Mouse (Mus musculus) neutrophil, adult 5-6 weeks (primary cell): ENCODE data around the gene Fgl2. TPM values are rescaled to one million over a fixed set of nuclear protein-coding genes. Genes with fewer than 3 reads are reported as not detected.

Experiments used
- ATAC-seq: fragments of 151-379, 151-347 bp; 2 replicates; pipeline ENCODE4 v1.8.0; 2017; ENCODE audit warnings: mild to moderate bottlenecking, moderate TSS enrichment; ENCODE audit not compliant: insufficient number of reproducible peaks, poor library complexity, low FRiP score, severe bottlenecking; ENCODE audit errors: extremely low read depth
- total RNA-seq: library from RNA; stranded (forward); fragments of 200-1000 nt; gene quantifications from 2 replicates; pipeline ENCODE4 v1.2.3, GENCODE M21; 2017

Fgl2 gene
- total RNA-seq, 1 experiment from 2014 or later, result 731 TPM

DNA sequence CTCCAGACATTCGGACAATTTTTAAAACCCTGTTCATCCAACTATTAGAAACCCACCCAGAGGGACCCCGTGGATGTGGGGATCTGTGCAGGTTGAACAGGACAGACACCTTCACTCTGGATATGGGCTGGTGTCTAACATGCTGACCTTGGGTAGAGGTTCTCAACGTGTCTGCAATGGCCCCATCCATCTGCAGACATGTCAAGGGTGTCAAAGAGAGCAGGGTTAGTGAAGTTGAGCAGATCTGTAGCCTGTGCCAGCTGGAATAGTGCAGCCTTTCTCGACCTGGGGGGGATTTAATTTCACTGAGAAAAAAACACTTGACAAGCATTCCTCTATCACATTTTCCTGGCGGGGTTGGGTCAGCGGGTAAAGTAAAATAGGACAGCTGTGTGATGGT lies 10.2 kb downstream of the Fgl2 start:
- no peak for ATAC-seq

DNA sequence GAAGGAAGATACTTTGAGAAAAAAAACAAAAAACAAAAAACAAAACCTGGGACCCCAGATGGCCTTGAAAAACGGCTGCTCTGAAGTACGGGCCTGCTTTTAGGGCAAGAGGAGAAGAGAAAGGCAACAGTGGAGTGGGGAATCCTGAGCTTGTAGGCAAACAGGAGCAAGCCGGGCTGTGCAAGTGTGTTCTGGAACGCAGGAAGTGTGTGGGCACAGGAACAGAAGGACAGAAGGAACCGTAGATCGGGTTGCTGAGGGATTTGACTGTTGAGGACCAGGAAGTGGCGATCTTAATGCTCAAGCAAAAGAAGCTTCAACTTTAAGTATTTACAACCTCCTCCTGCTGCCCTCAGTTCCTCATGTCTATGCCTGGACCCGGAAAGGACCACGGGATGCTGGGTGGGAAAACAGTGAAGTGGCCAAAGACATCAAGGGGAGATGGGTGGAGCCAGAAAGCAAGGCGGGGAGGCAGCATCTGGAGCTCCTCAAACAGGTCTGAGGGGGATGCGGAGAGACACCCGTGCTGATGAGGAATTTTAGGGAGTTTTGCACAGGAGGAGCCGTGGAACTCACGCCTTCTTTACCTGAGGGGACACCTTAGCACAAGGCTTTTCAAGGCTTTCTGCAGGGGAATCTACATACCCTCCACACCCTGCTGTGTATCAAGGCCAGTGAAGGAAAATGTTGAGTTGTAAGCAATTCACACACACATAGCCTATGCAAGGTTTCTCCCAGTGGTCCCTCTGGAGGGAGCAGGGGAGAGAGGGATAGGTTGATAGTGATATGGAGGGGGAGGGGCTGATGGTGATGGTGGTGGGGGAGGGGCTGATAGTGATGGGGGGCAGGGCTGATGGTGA lies 11.2 kb downstream of the Fgl2 start:
- ATAC-seq, result no peak

DNA sequence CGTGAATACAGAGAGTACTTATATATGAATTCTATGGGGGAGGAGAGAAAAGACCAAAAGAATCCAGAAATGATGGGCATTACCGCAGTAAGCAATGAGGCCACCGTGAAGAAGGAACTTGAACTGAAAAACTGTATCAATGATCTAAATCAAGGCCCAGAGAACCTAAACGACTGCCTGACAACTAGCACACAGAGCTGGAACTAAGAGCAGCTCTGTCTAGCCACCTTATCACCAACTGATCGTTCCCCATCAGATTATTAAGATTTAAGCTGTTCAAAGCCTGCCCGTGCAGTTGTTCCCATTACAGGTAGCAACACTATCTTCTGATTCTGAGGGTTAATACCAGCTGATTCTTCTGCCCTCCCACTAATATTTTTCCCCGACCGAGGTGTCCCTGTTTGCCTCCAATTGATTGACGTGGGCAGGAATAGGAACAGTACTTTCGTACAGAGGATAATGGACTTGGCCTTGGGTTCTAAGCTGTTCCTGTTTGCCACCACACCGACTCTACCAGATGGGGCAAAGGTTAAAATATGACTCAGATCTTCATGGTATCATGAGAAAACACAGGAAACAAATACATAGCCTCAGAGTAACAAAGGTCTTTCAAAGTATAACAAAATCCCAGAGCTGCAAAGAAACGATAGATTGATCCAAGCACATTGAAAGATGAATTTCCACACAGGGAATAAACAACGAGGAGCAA lies 12.0 kb downstream of the Fgl2 start:
- ATAC-seq, result no peak

DNA sequence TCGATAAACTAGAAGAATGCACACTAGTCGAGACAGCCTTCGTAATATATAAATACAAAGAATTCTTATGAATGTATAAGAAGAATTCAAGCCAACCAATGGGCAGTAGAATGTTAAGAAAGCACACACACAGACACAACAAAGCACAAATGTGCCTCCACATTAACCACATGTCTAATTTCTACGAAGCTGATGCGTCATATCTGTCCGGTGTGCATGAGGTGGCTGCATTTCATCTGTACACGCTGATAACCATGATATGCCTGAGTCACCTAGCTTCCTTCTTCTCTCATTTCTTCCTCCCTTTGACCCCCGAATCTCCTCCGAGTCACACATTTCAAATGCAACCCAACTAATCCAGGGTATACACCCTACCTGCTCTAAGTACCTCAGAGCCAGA lies 12.5 kb downstream of the Fgl2 start:
- peak; percentile 30; the same call in 1 of the 2 replicates for ATAC-seq

DNA sequence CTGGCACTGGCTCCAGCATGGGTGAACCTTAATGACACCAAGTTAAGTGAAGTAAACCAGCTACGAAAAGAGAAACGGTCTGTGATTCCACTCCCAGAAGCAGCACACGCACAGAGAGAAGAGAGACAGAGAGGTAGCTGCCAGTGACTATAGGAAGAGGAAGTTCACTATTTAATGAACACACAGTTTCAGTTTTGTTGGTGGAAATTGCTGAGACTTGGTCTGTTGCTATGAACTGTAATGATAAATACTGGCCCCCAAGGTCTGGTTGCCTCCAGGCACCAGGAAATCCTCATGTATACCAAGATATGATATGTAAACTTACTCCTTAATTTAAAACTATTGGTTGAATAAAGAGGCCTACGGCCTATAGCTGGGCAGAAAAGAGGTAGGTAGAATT lies 14.0 kb downstream of the Fgl2 start:
- ATAC-seq, result peak; percentile 61

DNA sequence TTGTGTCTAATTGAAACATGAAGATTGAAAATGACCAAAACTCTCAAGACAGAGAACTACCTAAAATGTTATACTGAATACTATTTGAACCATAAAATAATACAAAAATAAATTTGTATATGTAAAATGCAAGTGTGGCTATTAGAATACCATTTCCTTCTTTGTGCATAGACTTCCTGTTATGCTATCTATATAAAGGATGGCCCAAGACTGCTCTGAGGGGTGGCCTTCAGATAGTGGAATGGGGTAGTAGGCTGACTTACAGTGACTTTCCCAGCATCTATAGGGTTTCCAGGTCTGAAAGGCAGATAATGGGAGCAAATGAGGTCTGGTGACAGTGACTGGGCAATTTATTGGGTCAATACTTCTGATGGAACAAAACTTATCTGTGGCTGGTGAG lies 14.9 kb downstream of the Fgl2 start:
- no peak for ATAC-seq

DNA sequence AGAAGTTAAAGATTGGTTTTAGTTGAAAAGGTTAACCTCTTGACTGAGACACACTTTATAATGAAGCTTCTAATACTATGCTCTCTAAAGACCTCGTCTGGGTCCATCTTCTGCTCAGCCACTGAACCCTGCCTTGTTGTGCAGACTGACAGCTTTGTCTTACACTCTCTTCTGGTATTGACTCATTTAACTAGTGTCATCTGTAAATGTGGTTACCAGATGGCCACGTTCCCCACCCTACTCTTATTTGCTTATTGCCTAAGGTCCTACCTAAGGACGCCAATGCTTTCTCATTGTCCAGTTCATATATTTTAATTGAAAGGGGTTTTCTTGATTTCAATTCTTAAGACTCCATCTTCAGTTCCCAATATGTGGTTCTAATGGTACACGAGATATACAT lies 16.4 kb downstream of the Fgl2 start:
- no peak for ATAC-seq

DNA sequence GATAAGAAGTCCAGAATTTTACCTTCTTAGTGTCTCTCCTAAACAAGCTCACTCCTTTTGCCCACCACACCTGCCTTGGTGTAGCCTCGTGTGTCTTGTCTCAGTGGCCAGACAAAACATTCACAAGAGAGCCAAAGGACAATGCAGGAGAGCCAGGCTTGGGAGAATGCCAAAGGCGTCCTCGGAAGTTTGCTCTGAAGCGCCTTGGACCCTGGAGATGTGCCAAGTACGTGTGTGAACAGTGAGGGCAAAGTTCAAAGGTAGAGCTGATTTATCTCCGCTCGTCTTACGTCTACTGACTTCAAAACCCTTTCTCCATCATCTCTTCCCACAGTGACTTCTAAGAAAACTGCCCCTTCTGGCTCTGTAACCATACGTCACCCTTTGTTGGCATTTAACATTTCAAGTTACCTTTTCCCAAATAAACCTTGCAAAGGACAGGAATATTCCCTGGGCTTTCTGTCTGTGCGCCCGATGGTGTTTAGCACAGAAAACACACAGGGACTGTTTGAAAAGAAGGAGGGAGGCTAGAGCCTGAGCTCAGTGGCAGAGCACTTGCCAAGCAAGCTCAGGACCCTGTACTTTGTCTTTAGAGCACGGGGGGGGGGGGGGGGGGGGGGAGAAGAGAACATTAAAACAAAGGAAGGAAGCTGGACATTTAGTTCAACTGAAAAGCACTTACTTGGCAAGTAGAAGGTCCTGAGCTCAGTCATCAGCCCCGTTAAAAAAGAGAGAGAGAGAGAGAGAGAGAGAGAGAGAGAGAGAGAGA lies 19.4 kb downstream of the Fgl2 start:
- ATAC-seq, result no peak

DNA sequence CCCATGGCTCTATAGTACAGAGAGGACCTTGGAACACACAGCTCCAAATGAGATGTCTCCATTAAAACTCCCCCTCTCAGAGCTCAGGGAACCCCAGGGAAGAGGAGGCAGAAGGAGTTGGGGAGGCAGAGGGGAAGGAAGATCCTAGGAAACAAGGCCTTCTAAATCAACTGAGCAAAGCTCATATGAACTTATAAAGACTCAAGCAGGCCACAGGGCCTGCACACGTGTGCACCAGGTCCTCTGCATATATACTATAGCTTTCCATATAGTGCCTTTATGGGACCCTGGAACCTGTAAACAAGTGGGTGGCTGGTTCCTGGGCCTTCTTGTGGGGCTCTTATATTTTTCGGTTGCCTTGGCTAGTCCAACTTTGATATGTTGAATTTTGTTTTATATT lies 22.1 kb downstream of the Fgl2 start:
- ATAC-seq, result no peak

DNA sequence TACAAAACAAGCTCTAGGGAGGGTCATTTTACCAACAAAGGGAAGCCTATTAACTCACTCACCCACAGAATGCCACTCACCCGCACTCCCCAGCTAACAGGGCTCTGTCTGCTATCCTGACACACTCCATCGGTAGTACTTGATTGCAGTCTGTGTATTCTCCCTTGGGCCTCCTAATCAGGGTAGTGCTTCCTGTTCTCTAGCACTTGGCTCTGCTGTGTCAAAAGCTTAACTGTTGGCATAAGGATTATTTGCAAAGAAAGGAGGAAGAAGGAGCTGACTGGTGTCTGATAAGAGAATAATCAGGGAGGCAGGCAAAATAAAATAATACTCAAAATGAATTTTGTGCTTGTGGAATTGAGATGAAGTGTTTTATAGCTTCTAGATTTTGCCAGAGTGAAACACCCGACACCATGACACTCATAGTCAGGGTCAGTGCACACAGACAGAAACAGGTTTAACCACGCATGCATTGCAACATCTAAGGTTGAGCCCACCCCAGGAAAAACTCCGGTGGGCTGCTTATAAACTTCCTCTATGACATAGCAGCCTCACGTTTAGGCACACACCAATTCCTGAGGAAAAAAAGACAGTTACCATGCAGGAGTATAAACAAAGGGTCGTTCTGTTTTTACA lies 22.9 kb downstream of the Fgl2 start:
- 0 out of 2 replicates have a peak, but pooled peaks have one; percentile 13 for ATAC-seq

DNA sequence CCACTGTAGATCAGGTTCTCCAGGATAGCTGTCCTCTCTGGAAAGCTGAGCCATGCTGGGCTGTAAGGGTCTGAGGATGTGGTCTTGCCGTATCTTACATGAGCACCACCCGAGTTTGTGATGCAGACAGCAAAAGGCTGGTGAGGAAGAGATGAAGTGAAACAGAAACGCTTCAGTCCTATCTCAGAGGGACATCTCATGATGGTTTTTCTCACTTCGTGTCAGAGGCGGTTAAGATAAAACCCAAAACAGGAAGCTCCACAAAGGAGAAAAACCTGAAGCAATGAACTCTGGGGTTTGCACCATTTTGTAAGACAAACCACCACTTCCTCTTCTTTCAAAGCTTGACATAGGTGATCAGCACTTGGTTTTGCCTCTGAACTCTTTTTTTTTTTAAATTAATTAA lies 38.8 kb downstream of the Fgl2 start:
- peak; percentile 90 for ATAC-seq

DNA sequence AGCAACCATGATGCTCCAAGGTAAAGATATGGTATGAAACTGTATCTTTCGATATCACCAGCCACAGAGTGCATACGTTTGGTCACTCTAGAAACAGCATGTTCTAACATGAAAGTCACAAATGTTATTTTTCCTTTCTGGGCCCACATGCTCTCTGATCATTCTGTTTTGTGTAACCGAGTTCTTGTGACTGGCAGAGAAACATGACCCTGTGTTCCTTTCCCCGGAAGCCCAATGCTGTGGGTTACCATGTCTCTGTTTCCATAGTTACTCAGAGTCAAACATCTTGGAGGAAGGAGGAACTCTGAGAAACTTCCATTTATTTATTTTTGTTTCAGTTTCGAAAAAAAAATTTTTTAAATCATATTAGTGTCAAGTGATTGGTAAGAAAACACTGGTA lies 39.6 kb downstream of the Fgl2 start:
- ATAC-seq, result peak; percentile 65; the same call in 1 of the 2 replicates

DNA sequence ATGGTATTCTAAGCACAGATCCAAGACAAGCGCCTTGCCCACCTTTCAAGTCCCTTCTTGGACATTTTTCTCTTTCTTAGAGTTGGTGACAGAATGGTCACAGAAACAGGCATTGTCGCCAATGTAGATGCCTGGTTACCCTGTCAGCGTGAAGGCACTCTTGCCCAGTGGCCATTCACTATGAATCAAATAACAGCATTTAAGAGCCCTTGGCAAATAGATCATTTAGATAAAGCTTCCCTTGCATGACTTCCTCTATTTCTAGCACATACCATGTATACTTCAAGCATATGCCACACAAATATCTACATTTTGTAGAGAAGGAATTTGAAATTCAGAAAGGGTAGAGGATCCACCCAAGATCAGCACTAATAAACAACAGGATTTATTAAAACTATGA lies 40.9 kb downstream of the Fgl2 start:
- ATAC-seq, result no peak

DNA sequence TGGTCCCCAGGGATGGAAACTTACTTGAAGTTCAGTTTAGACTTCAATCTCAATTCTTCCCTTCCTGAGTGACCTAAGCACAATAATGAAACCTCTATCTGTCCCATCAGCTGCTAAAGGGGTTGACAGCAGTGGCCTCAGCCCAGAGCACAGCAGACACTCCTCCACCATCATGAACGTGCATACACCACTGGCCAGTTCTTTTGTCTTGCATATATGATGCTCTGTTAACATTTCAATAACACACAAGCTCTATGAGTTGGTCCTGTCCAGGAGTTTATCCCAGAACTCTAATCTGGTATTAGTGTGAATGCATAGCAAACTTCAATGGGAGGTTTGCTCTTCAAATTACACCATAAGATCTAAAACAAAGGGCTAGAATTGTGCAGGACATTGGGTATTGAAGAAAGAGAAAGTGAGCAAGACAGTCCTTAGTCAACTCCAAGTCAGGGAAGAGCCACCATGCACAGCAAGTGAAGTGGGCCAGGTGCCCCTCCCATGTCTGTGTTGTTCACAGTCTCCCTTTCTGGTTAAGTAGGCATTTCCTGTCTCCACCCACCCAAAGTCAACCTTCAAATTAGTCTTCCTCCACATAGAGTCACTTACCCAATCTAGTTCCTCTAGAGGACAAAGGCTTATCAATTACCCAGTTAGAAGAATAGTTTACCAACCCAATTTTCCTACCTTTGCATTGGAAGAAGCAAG lies 41.8 kb downstream of the Fgl2 start:
- ATAC-seq, result peak; percentile 34; the same call in 1 of the 2 replicates

DNA sequence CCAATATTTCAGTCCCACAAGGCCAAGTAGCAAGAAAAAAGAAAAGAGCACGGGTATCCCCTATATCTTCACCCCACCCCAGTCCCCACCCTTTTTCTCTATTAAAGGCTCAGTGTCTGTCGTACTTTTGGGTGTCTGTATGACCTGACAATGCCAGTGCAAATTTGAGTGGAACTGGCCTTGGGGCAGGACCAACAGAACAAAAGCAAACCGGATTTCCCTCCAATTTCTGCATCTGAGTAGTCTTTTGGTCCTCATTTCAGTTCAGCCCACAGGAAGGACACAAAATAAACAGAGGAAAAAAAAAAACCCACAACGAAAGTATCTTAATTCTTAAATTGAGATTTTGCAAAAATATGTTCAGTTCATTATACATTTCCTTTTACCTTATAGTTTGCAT lies 46.2 kb downstream of the Fgl2 start:
- no peak for ATAC-seq

DNA sequence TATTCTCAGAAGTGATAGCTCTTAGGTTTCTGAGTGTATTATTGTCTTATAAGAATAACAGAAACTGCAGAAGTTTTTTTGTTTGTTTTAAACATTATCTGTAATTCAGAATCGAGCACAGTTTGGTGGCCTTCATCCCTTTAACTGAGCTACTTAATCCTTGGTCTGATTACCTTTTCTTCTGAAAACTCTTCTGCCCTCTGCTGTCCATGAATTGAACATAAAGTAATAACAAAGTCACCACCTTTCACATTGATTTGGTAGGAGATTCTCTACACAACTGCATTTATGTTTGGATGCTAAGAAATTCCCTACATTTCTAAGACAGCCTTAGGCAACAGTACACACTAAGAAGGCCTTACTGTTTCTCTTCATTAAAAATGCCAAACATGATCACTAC lies 48.2 kb downstream of the Fgl2 start:
- peak; percentile 46; the same call in 1 of the 2 replicates for ATAC-seq

DNA sequence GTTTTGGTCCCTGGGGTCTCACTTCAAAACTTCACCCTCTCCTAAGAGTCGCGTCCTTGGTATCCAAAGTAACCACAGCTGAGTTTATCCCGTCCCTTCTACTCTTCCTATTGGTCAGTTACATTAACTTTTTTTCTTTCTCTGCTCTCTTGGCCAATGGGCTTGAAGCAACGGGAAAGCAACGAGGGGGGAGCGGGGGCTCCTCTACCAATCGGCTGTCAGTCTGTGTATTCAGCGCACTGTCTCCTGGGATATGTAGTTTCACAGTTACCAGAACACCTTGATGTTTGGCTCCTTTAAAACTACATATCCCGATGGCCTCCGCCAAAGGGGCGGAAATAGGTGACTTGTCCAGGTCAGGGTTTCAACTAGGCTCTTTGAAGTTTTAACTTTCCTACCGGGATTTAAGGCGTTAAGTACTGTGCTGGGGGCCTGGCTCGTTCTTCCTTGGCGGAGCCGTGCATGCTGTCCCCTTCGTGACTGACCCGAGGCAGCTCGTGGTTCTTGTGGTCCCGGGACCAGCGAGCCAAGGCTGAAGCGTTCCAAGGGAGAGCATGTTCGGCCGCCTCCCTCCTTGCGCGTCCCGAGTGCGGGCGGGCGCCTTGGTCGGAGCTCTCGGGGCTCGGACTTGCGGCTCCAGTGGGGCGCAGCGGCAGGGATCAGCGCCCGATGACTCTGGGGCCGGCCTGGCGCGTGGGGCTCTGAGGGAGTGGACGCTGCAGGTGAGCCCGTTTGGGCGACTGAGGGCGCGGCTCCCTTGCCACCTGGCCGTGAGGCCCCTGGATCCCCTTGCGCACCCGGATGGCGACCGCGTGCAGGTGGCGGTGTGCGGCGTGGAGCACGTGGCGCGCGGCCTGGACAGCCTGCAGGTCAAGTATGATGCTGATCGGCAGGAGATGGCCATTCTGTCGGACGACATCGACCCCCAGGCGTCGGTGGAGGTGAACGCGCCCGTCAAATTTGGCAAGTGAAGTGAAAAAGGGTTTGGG lies 52.5 kb downstream of the Fgl2 start, which contains the start of the genes Ccdc146 and Fam185a:
Gene Ccdc146, minus strand, starts transcription at position 64 of the 989 bp plus-strand sequence.
Gene Fam185a, plus strand, starts transcription at position 345 of the 989 bp plus-strand sequence.
- peak; percentile 99 for ATAC-seq
